Mouse (Mus musculus) frontal cortex, postnatal 10 days (tissue): ENCODE measurements around the gene Arid3b.

Source experiments
- DNase-seq, 2 experiments: peaks; one replicate each; pipeline ENCODE4 v3.0.0; 2022; ENCODE audit warnings: low spot score in 2 of 2, mixed read lengths in 1 of 2

Arid3b gene

DNA sequence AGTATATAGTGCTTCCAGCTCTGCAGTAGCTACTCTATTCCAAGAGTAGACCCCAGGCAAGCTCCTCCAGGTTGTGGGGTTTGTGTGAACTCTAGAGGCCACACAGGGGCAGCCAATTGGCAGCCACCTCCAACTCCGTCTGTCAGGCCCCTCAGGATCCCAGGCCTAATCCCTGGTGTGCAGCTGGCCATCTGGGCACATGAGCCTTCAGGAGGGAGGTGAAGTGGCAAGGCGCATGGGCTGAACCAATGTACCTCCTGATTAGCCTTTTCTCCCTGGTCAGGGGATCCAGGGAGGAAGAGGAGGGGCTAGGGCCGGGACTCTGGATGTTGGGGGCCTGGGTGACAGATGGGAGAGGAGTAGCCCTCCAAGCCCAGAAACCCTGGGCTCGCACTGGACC lies 60.9 kb downstream of the Arid3b start:
- no peak for DNase-seq

DNA sequence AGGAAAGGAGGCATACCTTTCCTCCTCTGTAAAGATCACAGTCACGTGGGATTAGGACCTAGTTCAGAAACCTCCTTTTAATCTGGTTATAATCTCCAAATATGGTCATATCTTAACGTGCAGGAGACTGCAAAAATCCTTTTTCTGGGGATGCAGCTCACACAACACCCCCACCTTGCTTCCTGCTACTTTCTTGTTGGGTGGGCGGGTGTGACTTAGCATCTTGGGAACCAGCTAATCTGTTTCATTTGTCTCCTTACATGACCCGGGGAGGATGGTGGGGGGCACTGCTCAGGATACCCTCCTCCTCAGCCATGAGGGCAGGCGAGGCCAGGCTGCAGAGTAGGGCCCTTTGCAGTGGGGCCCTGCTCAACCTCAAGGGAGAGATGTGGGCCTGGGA lies 61.6 kb downstream of the Arid3b start:
- peak; percentile 41 to 72 for DNase-seq

- no peak for DNase-seq
Measured at GRCm38 (mm10) chr9:57774168-57774567, 62.4 kb downstream of the Arid3b start.

- DNase-seq: no peak
Measured at GRCm38 (mm10) chr9:57773754-57774153, 62.8 kb downstream of the Arid3b start.

GRCm38 (mm10) chr9:57770836-57771235 lies 65.8 kb downstream of the Arid3b start:
- DNase-seq: no peak

DNA sequence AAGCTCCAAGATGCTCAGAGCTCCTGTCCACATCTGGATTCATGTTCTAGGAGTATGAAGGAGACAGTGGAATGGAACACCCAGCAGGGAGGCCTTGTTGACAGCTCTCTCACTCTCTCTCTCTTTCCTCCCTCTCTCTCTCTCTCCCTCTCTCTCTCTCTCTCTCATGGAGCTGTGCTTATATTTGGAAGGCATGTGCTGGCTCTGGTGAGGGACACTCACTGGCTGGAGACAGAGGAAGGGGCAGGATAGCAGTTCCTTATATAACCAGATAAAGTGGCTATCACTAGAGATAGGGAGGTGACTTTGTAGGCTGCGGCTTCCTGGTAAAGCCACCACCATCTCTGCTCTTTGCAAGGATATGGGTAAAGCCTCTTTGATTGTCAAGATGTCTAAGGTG lies 66.4 kb downstream of the Arid3b start:
- DNase-seq: no peak

DNA sequence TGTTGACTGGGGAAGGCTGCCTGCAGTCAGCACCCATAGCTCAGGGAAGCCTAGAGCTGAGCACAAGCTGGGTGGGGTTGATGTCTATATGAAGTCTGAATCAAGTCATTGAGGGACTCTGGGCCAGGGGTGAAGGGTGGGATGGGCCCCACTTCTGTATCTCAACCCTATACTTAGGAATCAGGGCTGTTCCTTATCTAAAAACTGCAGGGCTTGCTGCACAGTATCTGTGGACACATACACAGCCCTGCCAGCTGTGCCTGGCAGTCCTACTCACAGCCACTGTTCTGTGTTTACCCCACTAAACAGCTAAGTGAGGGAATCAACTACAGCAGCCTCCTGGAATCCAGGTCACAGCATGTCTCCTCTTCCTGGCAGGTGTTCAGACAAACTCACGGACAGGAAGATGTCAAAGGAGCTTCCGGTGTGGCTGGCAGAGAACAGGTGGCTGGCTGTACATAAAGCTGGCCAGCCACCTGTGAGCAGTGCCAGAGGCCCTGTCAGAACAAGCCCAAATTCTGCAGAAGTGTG lies 67.0 kb downstream of the Arid3b start:
- no peak for DNase-seq

DNA sequence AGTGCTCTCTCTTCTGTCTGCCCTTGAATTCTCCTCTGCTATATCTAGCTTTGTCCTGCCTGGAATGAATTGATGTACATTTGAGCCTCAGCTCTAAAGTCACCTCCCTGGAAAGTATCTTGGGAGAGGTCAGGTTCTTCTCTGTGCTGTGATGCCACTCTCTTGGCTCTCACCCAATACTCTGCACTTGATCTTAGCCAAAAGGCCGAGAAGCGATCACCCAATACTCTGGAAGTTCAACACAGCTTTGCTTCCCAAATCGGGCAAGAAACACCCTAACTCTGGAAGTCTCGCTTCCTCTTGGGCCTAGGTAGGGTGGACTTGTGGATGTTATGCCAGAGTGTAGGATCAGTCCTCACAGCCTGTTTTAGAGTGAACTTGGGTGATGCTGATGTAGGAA lies 69.4 kb downstream of the Arid3b start:
- no peak for DNase-seq

GRCm38 (mm10) chr9:57766431-57766830 lies 70.2 kb downstream of the Arid3b start:
- no peak for DNase-seq

- DNase-seq: peak; percentile 72 to 82
Measured at GRCm38 (mm10) chr9:57765364-57766351, 70.9 kb downstream of the Arid3b start, which contains the start of gene Clk3. Clk3 (minus strand) TSS chr9:57765860.

- DNase-seq: peak; percentile 85 to 92
Measured at GRCm38 (mm10) chr9:57764974-57765363, 71.6 kb downstream of the Arid3b start.

- peak; percentile 69 to 72 for DNase-seq
Measured at GRCm38 (mm10) chr9:57764147-57764973, 72.2 kb downstream of the Arid3b start.

DNA sequence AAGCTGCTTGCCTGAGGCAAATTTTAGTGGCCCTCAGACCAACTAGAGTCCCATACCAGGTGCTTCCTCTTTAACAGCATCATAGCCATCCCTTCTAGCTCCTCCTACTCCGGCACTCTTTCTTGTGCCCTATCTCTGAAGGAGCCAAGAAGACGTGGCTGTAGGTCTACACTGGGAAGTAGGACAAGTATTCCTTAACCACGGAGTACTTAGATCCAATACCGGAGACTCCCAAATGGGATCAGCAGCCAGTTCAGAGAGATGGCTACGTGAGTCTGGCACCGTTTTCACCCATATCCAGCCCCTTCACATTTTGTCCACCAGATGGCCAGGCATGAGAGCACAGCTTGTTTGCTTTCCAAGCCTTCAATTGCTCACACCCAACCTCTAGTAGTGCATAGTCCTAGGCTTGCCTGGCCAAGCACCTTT lies 74.0 kb downstream of the Arid3b start:
- DNase-seq: no peak

GRCm38 (mm10) chr9:57761563-57762551 lies 74.7 kb downstream of the Arid3b start:
- no peak for DNase-seq

GRCm38 (mm10) chr9:57760416-57761146 lies 76.0 kb downstream of the Arid3b start:
- DNase-seq: no peak

GRCm38 (mm10) chr9:57759289-57759688 lies 77.3 kb downstream of the Arid3b start:
- DNase-seq: peak in 1 of 2 experiments; percentile 51

DNA sequence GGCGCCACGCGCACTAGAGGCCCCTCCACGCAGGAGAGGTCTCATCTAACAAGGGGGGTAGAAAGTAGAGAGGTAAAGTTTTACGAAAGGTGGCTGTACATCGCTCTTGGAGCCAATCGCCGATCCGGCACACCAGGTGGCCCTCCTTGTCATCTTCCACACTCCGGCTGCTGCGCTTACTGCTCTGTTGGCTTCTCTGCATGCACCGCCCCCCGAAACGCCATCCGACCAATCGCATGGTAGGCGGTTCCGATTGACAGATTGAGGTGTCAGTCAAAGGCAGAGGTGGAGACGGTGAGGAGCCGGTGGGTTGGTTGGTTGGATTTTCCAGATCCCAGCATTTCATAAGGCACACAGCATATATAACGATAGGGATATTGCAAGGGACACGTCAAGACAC lies 78.1 kb downstream of the Arid3b start:
- no peak for DNase-seq

- DNase-seq: no peak
Measured at GRCm38 (mm10) chr9:57757578-57757977, 79.0 kb downstream of the Arid3b start.

- DNase-seq: no peak
Measured at GRCm38 (mm10) chr9:57750901-57751300, 85.7 kb downstream of the Arid3b start.

DNA sequence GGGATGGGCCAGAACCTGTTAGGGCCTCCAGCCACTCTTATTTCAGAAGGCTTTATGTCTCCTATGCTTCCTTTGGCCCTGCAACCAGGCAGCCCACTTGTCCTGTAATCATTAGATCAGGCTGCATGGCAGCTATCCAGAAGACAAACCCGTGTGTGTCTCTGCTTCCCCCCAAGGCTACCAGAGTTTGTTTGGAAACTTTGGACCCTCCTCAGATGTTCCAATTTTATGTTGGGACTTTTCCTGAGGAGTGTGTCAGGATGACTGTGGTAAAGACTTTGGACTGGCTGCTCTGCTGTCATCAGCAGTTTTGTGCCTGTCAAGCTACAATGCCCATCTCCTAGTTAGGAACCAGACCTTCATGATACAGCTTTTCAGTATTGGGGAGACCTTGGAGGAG lies 87.8 kb downstream of the Arid3b start:
- DNase-seq: no peak
